ENCODE assay signal across 8 mouse cellular contexts in genomic region chr1:62703158-62704116, GRCm38 (mm10). TPM values are rescaled to one million over a fixed set of nuclear protein-coding genes. Genes with fewer than 3 reads are reported as not detected.
DNase-seq lines count a peak whose midpoint lies in the region; ATAC-seq and TF ChIP-seq lines count a peak whose summit lies in the region.

Gene Nrp2 (plus strand): TSS chr1:62703285.

- under 1% methylated on average over 72 of the region's 76 CpGs for WGBS in forebrain, embryonic 11.5 days
- under 1% methylated on average over 76 of the region's 76 CpGs for WGBS in heart, embryonic 13.5 days
- WGBS in kidney, embryonic 16.5 days, result under 1% methylated on average over 69 of the region's 76 CpGs
- WGBS in liver, embryonic 13.5 days (ENCODE audit: insufficient replicate concordance), result under 1% methylated on average over 76 of the region's 76 CpGs

- H3K79me3 ChIP-seq in C2C12 (ENCODE audit: low read depth), result peaks cover 47% of the 10 kb centered on the region

- H3K27ac ChIP-seq in forebrain, embryonic 11.5 days (ENCODE audit: low read depth, low read length), result peak within 1 kb of the TSS; percentile 25; the same call in 1 of the 2 replicates
- H3K27ac ChIP-seq in heart, embryonic 13.5 days (replicated peaks), result peak within 1 kb of the TSS; percentile 59
- peak within 1 kb of the TSS; percentile 49 for H3K27ac ChIP-seq in kidney, embryonic 16.5 days (ENCODE audit: low read length)
- no peak within 1 kb of the TSS for H3K27ac ChIP-seq in liver, embryonic 13.5 days

- ATAC-seq in forebrain, embryonic 11.5 days (replicated peaks; ENCODE audit: low FRiP score), result peak; percentile 80
- ATAC-seq in heart, embryonic 13.5 days (ENCODE audit: extremely low read depth, insufficient number of reproducible peaks, low FRiP score, low TSS enrichment), result peak; percentile 52; the same call in 1 of the 2 replicates
- peak; percentile 72 for ATAC-seq in kidney, embryonic 16.5 days (ENCODE audit: low FRiP score, low TSS enrichment)
- peak; percentile 60 for ATAC-seq in liver, embryonic 13.5 days (ENCODE audit: low read depth)

- H3K27me3 ChIP-seq in C2C12 (ENCODE audit: control insufficient read depth, insufficient read depth, insufficient read length), result no peaks in the 10 kb centered on the region
- H3K27me3 ChIP-seq in forebrain, embryonic 11.5 days (ENCODE audit: control insufficient read depth, insufficient read depth, low read length), result peaks cover 41% of the 10 kb centered on the region
- H3K27me3 ChIP-seq in heart, embryonic 13.5 days (replicated peaks), result peaks cover 48% of the 10 kb centered on the region
- peaks cover 50% of the 10 kb centered on the region for H3K27me3 ChIP-seq in kidney, embryonic 16.5 days (ENCODE audit: insufficient read depth, low read length)
- peaks cover 77% of the 10 kb centered on the region for H3K27me3 ChIP-seq in liver, embryonic 13.5 days

- H3K9ac ChIP-seq in forebrain, embryonic 11.5 days (ENCODE audit: low read length), result peak within 1 kb of the TSS; percentile 67
- H3K9ac ChIP-seq in heart, embryonic 13.5 days, result peak within 1 kb of the TSS; percentile 84
- peak within 1 kb of the TSS; percentile 72 for H3K9ac ChIP-seq in kidney, embryonic 16.5 days (replicated peaks; ENCODE audit: low read length)
- peak within 1 kb of the TSS; percentile 26 for H3K9ac ChIP-seq in liver, embryonic 13.5 days

- peak; percentile 84 for TF ChIP-seq POLR2A in brain, embryonic 14.5 days (IDR thresholded peaks at IDR 0.05; ENCODE audit: borderline replicate concordance, extremely low read depth, insufficient read depth, insufficient read length, poor library complexity, severe bottlenecking)

- H3K4me1 ChIP-seq in forebrain, embryonic 11.5 days (replicated peaks; ENCODE audit: control insufficient read depth, insufficient read depth, low read length), result peaks cover 20% of the 10 kb centered on the region
- peaks cover 51% of the 10 kb centered on the region for H3K4me1 ChIP-seq in heart, embryonic 13.5 days
- peaks cover 50% of the 10 kb centered on the region for H3K4me1 ChIP-seq in kidney, embryonic 16.5 days (ENCODE audit: insufficient read depth, low read length)
- peaks cover 12% of the 10 kb centered on the region for H3K4me1 ChIP-seq in liver, embryonic 13.5 days (replicated peaks)

- DNase-seq in brain, embryonic 14.5 days (ENCODE audit: low read depth), result peak; percentile 94
- DNase-seq in forebrain, embryonic 11.5 days (ENCODE audit: low spot score), result peak; percentile 92
- DNase-seq in liver, embryonic 13.5 days, result no peak
- DNase-seq in natural killer cell, adult 2 months (ENCODE audit: low spot score in 2 of 2), result peak; percentile 45 to 47
- DNase-seq in spleen, postnatal 4 days (ENCODE audit: low spot score in 2 of 2), result peak; percentile 32 to 76

- H3K4me3 ChIP-seq in C2C12 (ENCODE audit: insufficient read depth, poor library complexity, severe bottlenecking), result peak within 1 kb of the TSS; percentile 47
- peak within 1 kb of the TSS; percentile 63 for H3K4me3 ChIP-seq in forebrain, embryonic 11.5 days (ENCODE audit: low read depth, low read length)
- peak within 1 kb of the TSS; percentile 67 for H3K4me3 ChIP-seq in heart, embryonic 13.5 days
- H3K4me3 ChIP-seq in kidney, embryonic 16.5 days (ENCODE audit: low read length), result peak within 1 kb of the TSS; percentile 67
- H3K4me3 ChIP-seq in liver, embryonic 13.5 days (replicated peaks), result peak within 1 kb of the TSS; percentile 57

- H3K36me3 ChIP-seq in C2C12 (ENCODE audit: control insufficient read depth, insufficient read depth), result no peaks in the 10 kb centered on the region
- no peaks in the 10 kb centered on the region for H3K36me3 ChIP-seq in forebrain, embryonic 11.5 days (ENCODE audit: control insufficient read depth, insufficient read depth, low read length)
- H3K36me3 ChIP-seq in heart, embryonic 13.5 days, result no peaks in the 10 kb centered on the region
- no peaks in the 10 kb centered on the region for H3K36me3 ChIP-seq in kidney, embryonic 16.5 days (ENCODE audit: insufficient read depth, low read length)
- no peaks in the 10 kb centered on the region for H3K36me3 ChIP-seq in liver, embryonic 13.5 days

- H3K4me2 ChIP-seq in forebrain, embryonic 11.5 days (ENCODE audit: low read depth, low read length, severe bottlenecking), result peak within 1 kb of the TSS; percentile 98
- H3K4me2 ChIP-seq in heart, embryonic 13.5 days, result peak within 1 kb of the TSS; percentile 97
- H3K4me2 ChIP-seq in kidney, embryonic 16.5 days (replicated peaks; ENCODE audit: low read depth, low read length), result peak within 1 kb of the TSS; percentile 98
- peak within 1 kb of the TSS; percentile 71 for H3K4me2 ChIP-seq in liver, embryonic 13.5 days

- H3K9me3 ChIP-seq in forebrain, embryonic 11.5 days (ENCODE audit: control insufficient read depth, low read length), result no peaks in the 10 kb centered on the region
- H3K9me3 ChIP-seq in heart, embryonic 13.5 days, result no peaks in the 10 kb centered on the region
- no peaks in the 10 kb centered on the region for H3K9me3 ChIP-seq in kidney, embryonic 16.5 days (ENCODE audit: low read length)
- no peaks in the 10 kb centered on the region for H3K9me3 ChIP-seq in liver, embryonic 13.5 days (replicated peaks)

- H3ac ChIP-seq in C2C12 (ENCODE audit: control insufficient read depth, insufficient read length, low read depth), result peak within 1 kb of the TSS; percentile 75

- H3K79me2 ChIP-seq in C2C12 (ENCODE audit: control insufficient read depth, insufficient read depth), result peaks cover 52% of the 10 kb centered on the region

- no peak for TF ChIP-seq CTCF in C2C12 (IDR thresholded peaks at IDR 0.05; ENCODE audit: control insufficient read depth, insufficient read depth, insufficient read length)
- TF ChIP-seq CTCF in brain, embryonic 14.5 days (IDR thresholded peaks at IDR 0.05; ENCODE audit: borderline replicate concordance, extremely low read depth, insufficient read depth, insufficient read length), result no peak

TF ChIP-seq in C2C12, 6 proteins besides CTCF, POLR2A, EP300 and RAD21:
- TF ChIP-seq FOSL1 (IDR thresholded peaks at IDR 0.05; ENCODE audit: insufficient read depth, low read length, poor library complexity, severe bottlenecking) (no peak), MYOD1 (IDR thresholded peaks at IDR 0.05; ENCODE audit: control insufficient read depth, insufficient read length, low read depth) (no peak), MYOG (IDR thresholded peaks at IDR 0.05; ENCODE audit: control insufficient read depth, extremely low read depth, insufficient read length) (no peak), USF1 (IDR thresholded peaks at IDR 0.05; ENCODE audit: low read depth) (no peak), MAX (IDR thresholded peaks at IDR 0.05) (peak; percentile 20)

RNA-seq across cellular contexts. Expression of gene Nrp2, which starts in this region (rescaled TPM):
- 16.8 TPM for polyA plus RNA-seq in C2C12 (2012; fragmentation: generic; extraction: Trizol)
- 53.3 and 66.5 TPM in 2 replicates for polyA plus RNA-seq in brain, embryonic 14.5 days (2012; rRNA removed)
- 20.7 and 21.1 TPM in 2 replicates for polyA plus RNA-seq in forebrain, embryonic 11.5 days (2014; fragmentation: Nextera tagmentation; extraction: Ambion mirVana)
- 5.0 and 7.0 TPM in 2 replicates for polyA plus RNA-seq in heart, embryonic 13.5 days (2015; fragmentation: Nextera tagmentation; extraction: Ambion mirVana)
- polyA plus RNA-seq in kidney, embryonic 16.5 days (2015; fragmentation: Nextera tagmentation; extraction: Ambion mirVana), result 10.2 and 11.2 TPM in 2 replicates
- polyA plus RNA-seq in liver, embryonic 13.5 days (2015; fragmentation: Nextera tagmentation; extraction: Ambion mirVana), result 0.76 and 1.3 TPM in 2 replicates

Comparison
In these comparisons a context has a peak if more than half of its experiments do, and no peak if none do; other contexts are left out.
1. H3K9ac ChIP-seq: peak in every context shown above with its lines; median percentile 84 in heart, embryonic 13.5 days; 72 in kidney, embryonic 16.5 days; 67 in forebrain, embryonic 11.5 days; 26 in liver, embryonic 13.5 days.